Mouse (Mus musculus): Measurements from ENCODE around the gene Tdrkh. TPM values are rescaled to one million over a fixed set of nuclear protein-coding genes. Genes with fewer than 3 reads are reported as not detected.

Gene Tdrkh
- total RNA-seq, 2 experiments from 2014 or later, result 41.3 to 47.2 TPM

DNA sequence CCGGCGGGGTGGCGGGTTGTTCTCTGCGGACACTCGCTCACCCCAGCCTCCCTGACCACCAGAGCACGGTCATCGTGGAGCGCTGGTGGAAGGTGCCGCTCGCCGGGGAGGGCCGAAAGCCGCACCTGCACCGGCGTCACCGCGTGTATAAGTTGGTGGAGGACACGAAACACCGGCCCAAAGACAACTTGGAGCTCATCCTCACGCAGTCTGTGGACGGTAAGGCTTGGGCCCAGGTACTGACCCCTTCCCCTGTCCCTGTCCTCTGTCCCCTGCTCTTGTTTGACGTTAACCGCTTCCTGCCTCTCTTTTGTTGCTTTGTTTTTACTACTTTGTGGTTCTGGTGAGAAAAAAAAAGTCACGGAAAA is 30.5 kb downstream of the Tdrkh start, which contains the start of gene Oaz3:
Gene Oaz3 (minus strand): TSS at position 319 of the 368 bp plus-strand sequence.
- peak within 1 kb of the TSS; percentile 92 for H3K27ac ChIP-seq
- no peak for DNase-seq (ENCODE audit: low spot score in 2 of 2)
- H3K4me3 ChIP-seq, result peak within 1 kb of the TSS; percentile 87
- TF ChIP-seq CTCF (conservative IDR thresholded peaks at IDR 0.05), result no peak

DNA sequence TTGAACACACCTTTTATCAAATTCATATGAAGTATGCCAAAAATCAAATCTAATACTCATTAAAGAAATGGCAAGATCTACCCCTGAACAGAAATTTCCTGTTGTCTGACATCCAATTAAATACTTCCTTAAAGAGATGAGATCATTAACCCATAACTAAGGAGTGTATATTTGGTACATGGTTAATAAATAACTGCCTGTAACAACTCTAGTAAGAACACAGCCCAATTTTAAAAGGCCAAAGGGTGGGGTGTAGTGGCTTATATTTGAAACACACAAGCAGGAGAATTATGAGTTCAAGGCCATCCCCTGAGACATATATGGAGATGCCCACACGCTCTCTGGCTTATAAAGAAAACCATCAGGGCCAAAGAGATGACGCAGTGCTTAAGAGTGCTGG is 36.3 kb downstream of the Tdrkh start:
- DNase-seq (ENCODE audit: low spot score in 2 of 2), result no peak
- no peak overlapping the region for H3K27ac ChIP-seq
- no peak overlapping the region for H3K4me3 ChIP-seq
- no peak for TF ChIP-seq CTCF (conservative IDR thresholded peaks at IDR 0.05)

- DNase-seq (ENCODE audit: low spot score in 2 of 2), result peak; percentile 84 to 85
- peak overlapping the region; percentile 44 for H3K4me3 ChIP-seq
- peak; percentile 95 for TF ChIP-seq CTCF (conservative IDR thresholded peaks at IDR 0.05)
- H3K27ac ChIP-seq, result peak overlapping the region; percentile 1; the same call in 1 of the 2 replicates
Observed at GRCm38 (mm10) chr3:94456529-94457000, 43.5 kb downstream of the Tdrkh start.

DNA sequence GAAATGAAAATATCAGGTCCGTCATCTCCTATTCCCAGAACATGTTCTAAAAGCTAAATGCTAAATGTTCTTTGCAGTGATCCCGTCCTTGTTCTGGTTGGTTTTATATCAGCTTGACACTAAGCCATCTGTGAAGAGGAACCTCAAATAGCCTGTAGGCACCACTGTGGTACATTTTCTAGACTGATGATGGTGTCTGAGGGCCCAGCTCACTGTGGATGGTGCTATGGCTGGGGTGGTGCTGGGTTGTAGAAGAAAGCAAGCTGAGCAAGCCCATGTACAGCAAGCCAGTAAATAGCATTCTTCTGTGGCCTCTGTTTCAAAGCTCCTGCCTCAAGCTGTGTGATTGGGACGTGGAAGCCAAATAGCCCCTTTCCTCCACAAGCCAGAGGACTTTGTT is 44.0 kb downstream of the Tdrkh start:
- DNase-seq (ENCODE audit: low spot score in 2 of 2), result no peak
- H3K4me3 ChIP-seq, result no peak overlapping the region
- no peak for TF ChIP-seq CTCF (conservative IDR thresholded peaks at IDR 0.05)
- peak overlapping the region; percentile 1; the same call in 1 of the 2 replicates for H3K27ac ChIP-seq

DNA sequence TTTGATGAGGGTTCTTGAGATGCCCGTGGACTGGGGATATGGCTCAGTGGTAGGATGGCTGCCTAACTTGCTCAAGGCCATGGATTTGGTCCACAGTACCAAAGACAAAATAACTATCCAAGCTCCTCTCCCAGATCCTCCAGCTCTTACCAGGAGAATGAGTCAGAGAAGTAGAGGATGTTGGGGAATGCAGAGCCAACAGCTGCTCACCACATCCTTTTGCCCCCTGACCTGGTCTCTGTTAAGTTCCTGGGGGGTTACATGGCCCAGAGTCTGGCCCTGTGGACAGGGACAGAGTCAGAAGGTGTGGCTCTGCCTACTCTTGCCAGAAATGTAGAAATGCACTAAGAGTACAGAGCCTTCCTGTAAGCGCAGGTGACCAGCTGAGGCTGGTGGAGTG is 46.8 kb downstream of the Tdrkh start:
- no peak overlapping the region for H3K4me3 ChIP-seq
- TF ChIP-seq CTCF (conservative IDR thresholded peaks at IDR 0.05), result no peak
- H3K27ac ChIP-seq, result no peak overlapping the region
- no peak for DNase-seq (ENCODE audit: low spot score in 2 of 2)

GRCm38 (mm10) chr3:94463926-94464578 is 51.0 kb downstream of the Tdrkh start:
- DNase-seq (ENCODE audit: low spot score in 2 of 2), result no peak
- H3K27ac ChIP-seq, result peak overlapping the region; percentile 96
- no peak for TF ChIP-seq CTCF (conservative IDR thresholded peaks at IDR 0.05)
- no peak overlapping the region for H3K4me3 ChIP-seq

DNA sequence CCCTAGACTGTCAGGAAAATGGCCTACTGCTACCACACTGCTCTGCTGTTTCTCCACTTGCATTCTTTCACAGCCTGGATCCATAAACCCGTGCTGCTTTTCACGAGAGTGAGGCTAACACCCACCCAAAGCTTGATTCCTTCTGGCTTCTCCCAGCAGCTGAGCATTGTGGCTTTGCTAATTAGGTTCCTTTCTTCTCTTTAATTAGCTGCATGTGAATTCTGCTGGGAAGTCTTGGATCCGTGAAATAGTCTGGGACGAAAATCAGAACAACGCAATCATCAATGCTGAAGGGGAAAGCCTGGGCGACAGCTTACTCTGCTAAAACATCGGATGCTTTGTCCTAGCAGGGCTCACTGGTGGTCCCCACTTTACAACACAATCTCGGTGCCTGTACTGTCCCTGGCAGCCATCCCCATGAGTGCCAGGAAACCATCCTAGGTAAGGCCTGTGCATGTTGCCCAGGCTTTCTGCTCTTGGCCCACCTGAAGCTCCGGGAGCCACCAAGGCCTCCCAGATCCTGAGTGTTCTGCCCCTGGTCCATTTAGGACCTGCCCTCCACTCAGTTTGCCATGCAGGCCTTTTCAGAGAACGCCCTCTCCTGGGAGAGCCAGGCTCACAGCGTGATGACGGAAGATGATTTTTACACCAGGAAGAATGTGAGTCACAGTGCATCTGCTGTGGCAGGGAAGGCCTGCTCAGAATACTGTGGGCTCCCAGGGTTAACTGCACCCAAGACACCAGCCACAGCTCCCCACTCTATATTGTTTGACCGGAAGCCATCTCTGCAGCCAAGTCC is 52.8 kb downstream of the Tdrkh start:
- Histone ChIP-seq H3K4me3 (no peak overlapping the region; the same call in 1 of the 2 replicates), H3K27ac (peak overlapping the region; percentile 96)
- TF ChIP-seq CTCF (conservative IDR thresholded peaks at IDR 0.05), result peak; percentile 56
- peak; percentile 63 to 89 for DNase-seq (ENCODE audit: low spot score in 2 of 2)

DNA sequence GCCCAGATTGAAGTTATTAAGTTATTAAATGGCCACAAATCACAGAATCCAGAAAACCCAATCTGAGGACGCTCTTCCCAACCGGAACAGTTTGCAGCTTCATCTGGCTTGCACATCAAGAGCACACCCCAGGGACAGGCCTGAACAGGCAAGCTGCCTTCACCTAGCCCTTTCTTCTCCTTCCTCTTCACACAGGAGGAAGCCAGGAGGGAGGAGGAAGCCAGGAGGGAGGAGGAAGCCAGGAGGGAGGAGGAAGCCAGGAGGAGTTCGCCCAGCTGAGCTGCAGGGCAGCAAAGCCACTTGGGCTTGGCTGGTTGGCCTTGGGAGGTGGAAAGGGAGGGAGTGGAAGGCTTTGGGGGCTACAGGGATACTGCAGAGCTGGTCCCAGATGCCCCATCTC is 55.9 kb downstream of the Tdrkh start:
- H3K27ac ChIP-seq, result no peak overlapping the region
- no peak for TF ChIP-seq CTCF (conservative IDR thresholded peaks at IDR 0.05)
- no peak overlapping the region for H3K4me3 ChIP-seq
- DNase-seq (ENCODE audit: low spot score in 2 of 2), result no peak

DNA sequence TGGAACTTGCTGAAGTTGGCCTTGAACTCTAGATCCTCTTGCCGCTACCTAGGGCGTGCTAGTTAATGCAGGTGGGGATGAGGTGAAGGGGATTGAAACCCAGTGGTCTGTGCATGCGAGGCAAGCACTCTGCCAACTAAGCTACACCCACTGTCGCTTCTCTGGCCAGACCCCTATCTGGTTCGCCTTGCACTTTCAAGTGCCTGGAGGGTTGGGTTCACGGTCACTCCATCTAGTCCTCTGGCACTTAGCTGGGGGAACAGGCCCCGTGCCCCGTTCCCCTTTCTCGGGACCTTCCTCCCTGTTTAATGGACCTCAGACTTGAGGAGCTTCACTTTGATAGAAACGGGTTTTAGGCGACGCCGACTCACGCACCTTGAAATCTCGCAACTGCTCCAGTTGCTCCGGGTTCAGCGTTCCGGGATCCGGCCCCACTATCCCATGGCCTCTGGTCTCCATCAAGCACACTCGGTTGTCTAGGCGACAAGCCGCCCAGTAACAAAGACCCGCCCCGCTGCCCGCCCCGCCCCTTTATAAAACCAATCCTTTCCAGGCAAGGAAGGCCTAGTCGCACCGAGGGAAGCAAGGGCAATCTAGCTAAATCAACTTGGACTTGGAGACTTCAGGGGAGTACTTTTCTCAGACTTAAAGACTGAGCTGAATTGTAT is 59.5 kb downstream of the Tdrkh start:
- DNase-seq (ENCODE audit: low spot score in 2 of 2), result no peak
- Histone ChIP-seq H3K27ac (peak overlapping the region; percentile 86), H3K4me3 (peak overlapping the region; percentile 37; the same call in 1 of the 2 replicates)
- no peak for TF ChIP-seq CTCF (conservative IDR thresholded peaks at IDR 0.05)

DNA sequence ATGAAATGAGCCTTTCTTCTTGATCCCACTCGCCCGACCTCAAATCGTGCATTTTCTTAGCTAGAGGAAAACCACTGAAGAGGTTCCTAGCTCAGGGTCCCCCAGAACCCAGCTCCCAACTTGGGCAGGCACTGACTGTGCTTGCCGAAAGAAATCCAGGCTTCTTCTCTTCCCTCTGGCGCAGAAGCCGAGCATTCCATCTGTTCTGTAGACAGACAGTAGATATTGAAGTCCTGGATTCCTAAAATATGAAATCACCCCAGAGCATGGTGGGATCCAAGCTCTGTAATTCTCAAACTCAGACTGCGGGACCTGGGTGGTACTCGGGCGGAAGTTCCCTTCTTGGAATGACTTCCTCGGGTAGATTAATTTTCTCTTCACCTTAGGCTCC is 60.0 kb downstream of the Tdrkh start:
- TF ChIP-seq CTCF (conservative IDR thresholded peaks at IDR 0.05), result no peak
- Histone ChIP-seq H3K4me3 (peak overlapping the region; percentile 37; the same call in 1 of the 2 replicates), H3K27ac (peak overlapping the region; percentile 86)
- DNase-seq (ENCODE audit: low spot score in 2 of 2), result no peak

DNA sequence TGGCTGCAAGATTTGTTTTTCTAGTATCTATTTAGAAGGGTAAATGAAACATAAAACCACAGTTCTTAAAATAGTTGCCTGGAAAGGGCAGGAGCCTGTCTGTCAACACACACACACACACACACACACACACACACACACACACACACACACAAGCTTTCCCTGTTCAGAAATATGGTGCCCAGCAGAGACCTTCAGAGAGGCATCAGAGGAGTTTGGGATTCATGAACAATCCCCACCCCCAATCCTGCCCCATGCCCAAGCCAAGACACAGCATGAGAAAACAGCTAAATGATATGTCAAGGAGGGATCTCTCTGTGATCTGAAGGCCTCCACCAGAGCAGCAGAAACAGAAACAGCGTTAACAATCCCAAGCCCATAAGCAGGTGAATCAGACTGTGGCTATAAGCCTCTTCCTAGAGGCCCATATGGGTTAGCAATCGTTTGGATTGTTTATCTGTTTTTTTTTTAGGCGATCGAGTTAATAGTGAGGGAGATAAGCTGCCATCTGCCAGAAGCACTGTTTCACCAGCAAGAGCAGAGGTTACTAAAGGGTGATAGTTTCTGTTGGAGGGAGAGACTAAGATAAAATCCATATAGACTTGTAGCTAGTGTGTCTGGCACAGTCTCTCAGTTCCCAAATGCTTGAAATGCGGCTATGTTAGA is 60.6 kb downstream of the Tdrkh start:
- Histone ChIP-seq H3K4me3 (no peak overlapping the region), H3K27ac (peak overlapping the region; percentile 86)
- DNase-seq (ENCODE audit: low spot score in 2 of 2), result no peak
- no peak for TF ChIP-seq CTCF (conservative IDR thresholded peaks at IDR 0.05)

DNA sequence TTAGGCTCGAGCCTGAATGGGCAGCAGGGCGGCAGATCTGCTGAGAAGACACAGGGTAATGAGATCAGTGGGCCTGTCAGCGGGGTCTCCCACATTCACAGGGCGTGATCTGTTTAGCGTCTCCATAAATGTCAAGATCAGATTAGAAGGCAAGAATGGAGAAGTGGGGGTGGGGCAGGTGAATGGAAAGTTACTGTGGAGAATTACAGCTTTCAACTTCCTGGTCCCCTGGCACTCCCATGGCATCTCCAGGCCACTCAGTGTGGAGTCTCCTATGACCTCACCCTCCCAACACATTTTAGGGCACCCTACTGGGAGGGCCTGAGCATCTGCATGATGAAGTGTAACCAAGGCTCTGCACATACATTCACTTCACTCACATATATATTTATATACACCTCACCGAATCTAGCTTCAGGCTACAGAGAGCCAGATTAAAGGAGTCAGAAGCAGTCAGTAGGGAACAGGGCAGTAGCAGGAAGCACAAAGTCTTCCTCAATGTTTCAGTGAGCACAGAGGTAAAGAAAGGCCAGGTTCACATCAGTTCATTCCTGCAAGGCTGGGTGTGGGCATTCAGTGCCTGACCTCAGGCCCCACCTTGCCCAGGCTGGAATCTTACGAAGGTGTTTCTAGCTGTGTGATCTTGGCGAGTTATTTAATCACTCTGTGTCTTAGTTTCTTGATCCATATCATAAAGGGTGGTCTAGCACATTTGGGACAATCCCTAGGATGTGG is 63.4 kb downstream of the Tdrkh start:
- DNase-seq (ENCODE audit: low spot score in 2 of 2), result no peak
- no peak for TF ChIP-seq CTCF (conservative IDR thresholded peaks at IDR 0.05)
- H3K4me3 ChIP-seq, result no peak overlapping the region
- peak overlapping the region; percentile 95 for H3K27ac ChIP-seq

Data from layer of hippocampus, adult 2 months (tissue).